Mouse (Mus musculus) gastrocnemius, postnatal 10 days (tissue): ENCODE results near the gene Scel. TPM values are rescaled to one million over a fixed set of nuclear protein-coding genes. Genes with fewer than 3 reads are reported as not detected.

ENCODE experiments used
- DNase-seq: peaks from one replicate; pipeline ENCODE4 v3.0.0; 2021; ENCODE audit warnings: mixed read lengths
- microRNA-seq, 2 experiments: library from miRNA; unstranded; fragments of <30 nt; microRNA quantifications; one replicate each; pipeline ENCODE4 v1.2.0; 2021
- total RNA-seq, 2 experiments: library from RNA; stranded (reverse); gene quantifications; 2 replicates each; pipeline ENCODE4 v1.2.3; 2021

Scel gene
- total RNA-seq, 2 experiments from 2014 or later, result 0.14 TPM; not detected in 1

DNA sequence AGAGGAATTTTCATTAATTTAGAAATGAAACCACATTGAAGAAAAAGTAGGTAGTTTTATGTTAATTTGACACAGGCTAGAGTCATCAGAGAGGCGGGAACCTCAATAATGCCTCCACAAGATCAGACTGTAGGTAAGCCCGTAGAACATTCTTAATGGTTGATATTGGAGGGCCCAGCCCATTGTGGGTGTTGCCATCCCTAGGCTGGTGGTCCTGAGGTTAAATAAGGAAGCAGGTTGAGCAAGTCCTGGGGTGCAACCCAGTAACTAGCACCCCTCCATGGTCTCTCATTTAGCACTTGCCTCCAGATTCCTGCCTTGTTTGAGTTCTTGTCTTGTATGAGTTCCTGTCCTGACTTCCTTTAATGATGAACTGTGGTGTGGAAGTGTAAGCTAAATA, 138.4 kb downstream of the Scel start:
- DNase-seq, result no peak

DNA sequence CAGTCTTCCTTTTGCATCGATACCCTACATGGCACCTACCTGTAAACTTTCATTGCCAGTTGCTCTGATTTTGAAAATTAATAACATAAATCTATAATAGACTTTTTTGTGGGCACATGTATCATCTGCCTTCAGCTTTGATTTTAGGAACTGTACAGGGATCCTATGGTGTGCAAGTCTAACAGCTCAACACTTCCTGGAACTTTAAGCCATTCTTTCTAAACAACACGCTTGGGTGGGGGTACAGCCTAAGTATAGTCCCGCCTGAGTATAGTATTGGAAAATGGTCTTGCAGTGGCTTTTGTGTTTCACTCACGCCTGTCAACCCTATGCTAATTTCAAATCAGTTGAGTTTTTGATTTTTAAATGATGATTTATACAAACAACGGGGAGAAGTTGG, 139.4 kb downstream of the Scel start:
- DNase-seq, result no peak

DNA sequence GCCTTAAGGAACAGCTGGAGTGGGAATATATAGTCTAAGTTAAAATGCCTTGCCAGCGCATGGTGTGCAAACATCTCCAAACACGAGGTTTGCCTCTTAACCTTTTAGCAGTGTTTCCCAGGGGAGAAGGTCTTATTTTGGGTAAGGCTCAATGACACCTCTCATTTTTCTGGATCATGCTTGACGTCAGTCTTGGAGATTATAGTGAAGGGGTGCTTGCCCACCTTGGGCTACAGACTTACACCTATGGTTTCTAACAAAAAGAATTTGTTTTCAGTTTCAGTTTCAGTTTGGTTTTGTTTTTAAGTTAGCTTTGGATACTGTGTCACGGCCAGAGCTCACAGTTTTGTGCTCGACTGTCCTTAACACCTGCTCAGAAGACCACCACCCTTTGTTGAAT, 140.7 kb downstream of the Scel start:
- DNase-seq, result no peak

GRCm38 (mm10) chr14:103655448-103655847, 142.3 kb downstream of the Scel start:
- DNase-seq, result no peak

GRCm38 (mm10) chr14:103657876-103658275, 144.7 kb downstream of the Scel start:
- no peak for DNase-seq

Small RNA genes within 50 kb of the gene (microRNA-seq; reads per million reads assigned to microRNA genes)
- gene Gm22877, result 0 reads per million in 2 experiments

Other genes with a start within 250 kb of the Scel start
- gene Mycbp2, start 166.5 kb upstream of the Scel start, total RNA-seq, result 10 to 100 TPM; 27.3 to 31.8 TPM
- under 1 TPM; 0.19 to 0.29 TPM for gene Slain1, start 136.9 kb downstream of the Scel start, total RNA-seq